Mouse (Mus musculus): ENCODE data around the gene Taf1. TPM values are rescaled to one million over a fixed set of nuclear protein-coding genes. Genes with fewer than 3 reads are reported as not detected.
"Not testable (repeated sequence)": the region's sequence is repeated elsewhere in the genome, so short reads cannot be mapped to it uniquely, and the experiment has no call there.

The Taf1 gene
- 14.9 and 31.7 TPM in 2 replicates for polyA plus RNA-seq (2012; rRNA removed)
- polyA plus RNA-seq (2014; fragmentation: Nextera tagmentation; extraction: Ambion mirVana) = 14.4 and 16.7 TPM in 2 replicates

DNA sequence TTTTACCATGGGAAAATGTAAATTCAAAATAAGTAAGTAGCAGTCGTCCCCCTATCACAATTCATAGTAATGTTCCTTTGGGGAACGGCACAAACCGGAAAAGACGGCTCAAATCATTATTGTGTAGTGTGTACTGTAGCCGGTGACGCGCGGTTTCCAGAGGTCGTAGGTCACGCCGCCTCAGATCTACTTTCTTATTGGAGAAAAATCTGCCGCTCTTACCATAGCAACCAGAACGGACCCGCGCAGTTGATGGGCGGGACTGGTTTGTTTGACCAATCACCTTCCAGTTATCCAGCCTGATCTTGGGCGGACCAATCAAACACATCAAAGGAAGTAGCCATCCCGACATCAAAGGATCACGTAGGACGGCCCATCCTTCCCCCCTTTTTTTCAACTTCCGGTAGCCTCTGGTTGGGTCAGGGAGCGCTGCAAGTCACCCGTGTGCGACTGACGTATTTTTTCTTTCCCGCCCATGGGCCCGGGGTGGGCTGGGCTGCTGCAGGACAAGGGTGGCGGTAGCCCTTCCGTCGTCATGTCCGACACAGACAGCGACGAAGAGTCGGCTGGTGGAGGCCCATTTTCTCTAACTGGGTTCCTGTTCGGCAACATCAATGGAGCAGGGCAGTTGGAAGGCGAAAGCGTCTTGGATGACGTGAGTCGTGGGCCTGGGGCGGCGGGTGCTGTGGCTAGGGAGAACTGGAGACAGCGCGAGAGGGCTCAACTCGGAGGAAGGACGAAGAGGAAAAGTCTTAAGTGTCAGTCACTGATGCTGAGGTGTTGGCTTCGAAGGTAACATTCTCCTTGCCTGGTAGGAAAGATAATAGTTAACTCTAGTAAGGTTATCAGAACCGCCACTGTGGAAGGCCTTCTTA lies at the start of gene Taf1:
TSS of gene Taf1 (plus strand) at position 388 of the 875 bp plus-strand sequence.
- Histone ChIP-seq H3K27me3 (ENCODE audit: control insufficient read depth, insufficient read depth, low read length) (no peaks in the 10 kb centered on the region), H3K4me3 (replicated peaks; ENCODE audit: low read length) (peak within 1 kb of the TSS; percentile 54), H3K36me3 (ENCODE audit: control insufficient read depth, insufficient read depth, low read length) (peaks cover 9% of the 10 kb centered on the region), H3K4me1 (ENCODE audit: control insufficient read depth, insufficient read depth, low read length) (no peaks in the 10 kb centered on the region), H3K9ac (ENCODE audit: low read depth, low read length, severe bottlenecking) (peak within 1 kb of the TSS; percentile 65), H3K27ac (replicated peaks; ENCODE audit: low read depth, low read length) (peak within 1 kb of the TSS; percentile 33; the same call in 1 of the 2 replicates), H3K9me3 (ENCODE audit: control insufficient read depth, low read length) (no peaks in the 10 kb centered on the region), H3K4me2 (replicated peaks; ENCODE audit: low read depth, low read length, severe bottlenecking) (peak within 1 kb of the TSS; percentile 47)
- 15% methylated on average over 47 of the region's 47 CpGs for WGBS
- peak; percentile 53; the same call in 1 of the 2 replicates for TF ChIP-seq POLR2A (IDR thresholded peaks at IDR 0.05; ENCODE audit: borderline replicate concordance, extremely low read depth, insufficient read depth, insufficient read length)
- peak; percentile 98 for ATAC-seq (ENCODE audit: low FRiP score, low read depth)
- peak; percentile 97 for DNase-seq (ENCODE audit: low spot score)

DNA sequence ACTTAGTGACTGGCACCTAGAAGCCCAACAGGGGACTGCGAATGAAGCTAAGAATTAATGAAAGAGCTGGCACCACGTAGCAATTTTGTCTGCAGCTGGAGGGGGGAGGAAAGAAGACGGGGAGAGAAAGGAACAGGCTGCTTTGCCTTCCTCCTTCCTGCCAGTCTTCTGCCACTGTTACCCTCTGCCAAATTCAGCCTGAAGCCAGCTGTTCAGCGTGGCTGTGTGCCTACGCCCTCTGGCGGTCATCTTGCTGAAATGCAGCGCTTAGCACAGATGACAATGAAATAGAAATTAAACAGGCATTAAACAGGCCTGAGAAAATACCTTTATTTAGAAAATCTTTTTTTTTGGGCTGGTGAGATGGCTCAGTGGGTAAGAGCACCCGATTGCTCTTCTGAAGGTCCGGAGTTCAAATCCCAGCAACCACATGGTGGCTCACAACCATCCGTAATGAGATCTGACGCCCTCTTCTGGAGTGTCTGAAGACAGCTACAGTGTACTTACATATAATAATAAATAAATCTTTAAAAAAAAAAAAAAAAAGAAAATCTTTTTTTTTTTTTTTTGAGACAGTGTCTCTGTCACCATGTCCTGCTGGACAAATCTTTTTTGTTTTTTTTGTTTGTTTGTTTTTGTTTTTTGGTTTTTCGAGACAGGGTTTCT lies 45.9 kb upstream of the Taf1 start:
- not testable (repeated sequence) for H3K27me3 ChIP-seq (ENCODE audit: control insufficient read depth, insufficient read depth, low read length); H3K9ac ChIP-seq (ENCODE audit: low read depth, low read length, severe bottlenecking); H3K9me3 ChIP-seq (ENCODE audit: control insufficient read depth, low read length); ATAC-seq (ENCODE audit: low FRiP score, low read depth); H3K4me2 ChIP-seq (replicated peaks; ENCODE audit: low read depth, low read length, severe bottlenecking); H3K36me3 ChIP-seq (ENCODE audit: control insufficient read depth, insufficient read depth, low read length); H3K4me1 ChIP-seq (ENCODE audit: control insufficient read depth, insufficient read depth, low read length); H3K27ac ChIP-seq (replicated peaks; ENCODE audit: low read depth, low read length); H3K4me3 ChIP-seq (replicated peaks; ENCODE audit: low read length)
- WGBS = 32% methylated on average over 10 of the region's 12 CpGs
- DNase-seq (ENCODE audit: low spot score) = peak; percentile 18

DNA sequence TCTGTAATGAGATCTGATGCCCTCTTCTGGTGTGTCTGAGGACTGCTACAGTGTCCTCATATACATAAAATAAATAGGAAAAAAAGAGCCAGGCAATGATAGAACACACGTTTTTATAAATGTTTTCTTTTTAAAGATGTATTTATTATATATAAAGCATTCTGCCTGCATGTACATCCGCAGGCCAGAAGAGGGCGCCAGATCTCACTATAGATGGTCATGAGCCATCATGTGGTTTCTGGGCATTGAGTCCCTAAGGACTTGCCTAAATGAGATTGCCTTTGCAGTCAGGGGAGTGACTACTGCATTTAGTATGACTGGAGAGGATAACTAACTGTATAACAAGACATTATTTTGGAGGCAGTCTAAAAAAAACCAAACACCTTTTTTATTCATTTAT lies 27.9 kb upstream of the Taf1 start:
- no peak overlapping the region for H3K27ac ChIP-seq (replicated peaks; ENCODE audit: low read depth, low read length)
- H3K9ac ChIP-seq (ENCODE audit: low read depth, low read length, severe bottlenecking) = no peak overlapping the region
- H3K27me3 ChIP-seq (ENCODE audit: control insufficient read depth, insufficient read depth, low read length) = no peaks in the 10 kb centered on the region
- TF ChIP-seq POLR2A (IDR thresholded peaks at IDR 0.05; ENCODE audit: borderline replicate concordance, extremely low read depth, insufficient read depth, insufficient read length) = no peak
- H3K9me3 ChIP-seq (ENCODE audit: control insufficient read depth, low read length) = no peaks in the 10 kb centered on the region
- no peak overlapping the region for H3K4me3 ChIP-seq (replicated peaks; ENCODE audit: low read length)
- no peak for ATAC-seq (ENCODE audit: low FRiP score, low read depth)
- no peak for DNase-seq (ENCODE audit: low spot score)
- WGBS = 14% methylated on average over 3 of the region's 3 CpGs
- no peaks in the 10 kb centered on the region for H3K36me3 ChIP-seq (ENCODE audit: control insufficient read depth, insufficient read depth, low read length)
- H3K4me2 ChIP-seq (replicated peaks; ENCODE audit: low read depth, low read length, severe bottlenecking) = no peak overlapping the region
- H3K4me1 ChIP-seq (ENCODE audit: control insufficient read depth, insufficient read depth, low read length) = no peaks in the 10 kb centered on the region

DNA sequence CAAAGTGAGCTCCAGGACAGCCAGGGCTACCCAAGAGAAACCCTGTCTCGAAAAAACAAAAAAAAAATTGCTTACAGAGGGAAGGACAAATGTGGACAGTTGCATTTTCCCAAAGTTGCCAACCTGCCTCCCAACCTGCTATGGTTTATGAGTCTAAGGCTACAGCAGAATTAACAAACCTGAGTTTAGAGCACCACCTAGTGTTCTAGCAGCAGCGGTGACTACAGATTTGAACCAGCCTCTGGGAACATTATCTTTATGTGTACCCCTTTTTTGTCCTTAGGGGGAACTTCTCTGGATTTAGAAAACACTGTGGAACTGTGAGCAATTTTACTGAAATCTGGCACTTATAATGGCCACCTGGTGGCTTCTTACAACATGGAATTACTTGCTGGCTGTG lies 16.8 kb upstream of the Taf1 start:
- Histone ChIP-seq H3K4me3 (replicated peaks; ENCODE audit: low read length) (no peak overlapping the region), H3K27me3 (ENCODE audit: control insufficient read depth, insufficient read depth, low read length) (no peaks in the 10 kb centered on the region), H3K9me3 (ENCODE audit: control insufficient read depth, low read length) (no peaks in the 10 kb centered on the region), H3K27ac (replicated peaks; ENCODE audit: low read depth, low read length) (no peak overlapping the region), H3K4me1 (ENCODE audit: control insufficient read depth, insufficient read depth, low read length) (no peaks in the 10 kb centered on the region), H3K4me2 (replicated peaks; ENCODE audit: low read depth, low read length, severe bottlenecking) (no peak overlapping the region), H3K9ac (ENCODE audit: low read depth, low read length, severe bottlenecking) (no peak overlapping the region), H3K36me3 (ENCODE audit: control insufficient read depth, insufficient read depth, low read length) (no peaks in the 10 kb centered on the region)
- WGBS = 9% methylated on average over 2 of the region's 2 CpGs
- ATAC-seq (ENCODE audit: low FRiP score, low read depth) = no peak
- DNase-seq (ENCODE audit: low spot score) = peak; percentile 34
- TF ChIP-seq POLR2A (IDR thresholded peaks at IDR 0.05; ENCODE audit: borderline replicate concordance, extremely low read depth, insufficient read depth, insufficient read length) = no peak

DNA sequence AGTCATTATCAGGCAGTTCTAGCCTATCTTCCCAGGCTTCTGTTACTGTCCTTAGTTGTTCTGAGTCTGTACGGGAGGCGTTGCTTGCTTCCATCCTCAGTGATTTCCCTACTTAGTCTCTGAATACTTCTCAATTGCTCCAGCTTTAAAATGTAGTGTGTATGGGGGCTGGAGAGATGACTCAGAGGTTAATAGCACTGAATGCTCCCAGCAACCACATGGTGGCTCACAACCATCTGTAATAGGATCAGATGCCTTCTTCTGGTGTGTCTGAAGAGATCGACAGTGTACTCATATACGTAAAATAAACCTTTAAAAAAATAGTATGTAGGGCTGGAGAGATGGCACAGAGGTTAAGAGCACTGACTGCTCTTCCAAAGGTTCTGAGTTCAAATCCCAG lies 14.5 kb upstream of the Taf1 start:
- H3K36me3 ChIP-seq (ENCODE audit: control insufficient read depth, insufficient read depth, low read length) = no peaks in the 10 kb centered on the region

More for the DNA sequence above, 14.5 kb upstream of the Taf1 start:
- no peak for DNase-seq (ENCODE audit: low spot score)
- TF ChIP-seq POLR2A (IDR thresholded peaks at IDR 0.05; ENCODE audit: borderline replicate concordance, extremely low read depth, insufficient read depth, insufficient read length) = no peak
- Histone ChIP-seq H3K9me3 (ENCODE audit: control insufficient read depth, low read length) (no peaks in the 10 kb centered on the region), H3K9ac (ENCODE audit: low read depth, low read length, severe bottlenecking) (no peak overlapping the region), H3K27me3 (ENCODE audit: control insufficient read depth, insufficient read depth, low read length) (no peaks in the 10 kb centered on the region), H3K4me1 (ENCODE audit: control insufficient read depth, insufficient read depth, low read length) (no peaks in the 10 kb centered on the region), H3K27ac (replicated peaks; ENCODE audit: low read depth, low read length) (no peak overlapping the region), H3K4me3 (replicated peaks; ENCODE audit: low read length) (no peak overlapping the region), H3K4me2 (replicated peaks; ENCODE audit: low read depth, low read length, severe bottlenecking) (no peak overlapping the region)
- no peak for ATAC-seq (ENCODE audit: low FRiP score, low read depth)
- 90% methylated on average over 4 of the region's 4 CpGs for WGBS
